Mouse (Mus musculus): ENCODE measurements at regions not wholly inside any gene's neighbourhood (a gene's known extent, or its start where the extent isn't known, plus 50 kb on each side); places are given as distances from the start of the nearest gene placed in this dataset.

DNA sequence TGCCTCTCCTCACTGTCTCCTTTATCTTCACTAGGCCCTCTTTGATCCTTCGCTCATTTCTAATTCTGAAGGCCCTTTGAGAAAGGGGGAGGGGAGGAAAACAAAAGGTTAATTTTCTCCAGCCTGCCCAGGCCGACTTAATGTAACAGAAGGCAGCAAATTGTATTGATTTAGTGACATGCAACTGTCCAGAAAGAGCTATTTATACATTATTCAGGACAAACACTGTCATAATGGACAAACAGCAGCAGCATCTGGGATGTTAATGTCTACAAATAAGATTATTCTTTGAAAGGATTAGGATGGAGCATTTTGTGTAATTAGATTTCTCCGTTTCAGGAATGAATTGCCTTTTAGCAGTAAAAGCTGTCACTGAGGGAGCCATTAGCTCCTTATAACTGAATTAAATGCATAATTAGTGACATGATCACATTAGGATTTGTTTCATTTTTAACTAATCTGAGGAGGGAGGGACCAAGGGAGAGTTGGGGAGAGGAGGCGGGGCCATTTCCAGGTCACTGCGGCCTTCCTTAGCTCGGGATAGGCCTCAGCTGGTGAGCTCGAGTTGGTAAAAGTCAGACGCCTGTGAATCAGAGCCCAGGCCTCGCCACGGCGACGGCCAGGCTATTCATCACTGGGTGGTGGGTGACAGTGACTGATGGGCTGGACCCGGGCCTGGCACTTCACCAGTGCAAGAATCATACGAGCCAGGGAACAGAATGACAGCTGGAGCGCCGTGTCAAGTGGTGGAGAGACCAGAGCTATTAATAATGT is 167.7 kb downstream of the Nkx6-1 start:
- no peak overlapping the region for H3K9ac ChIP-seq
- H3K4me2 ChIP-seq (replicated peaks) = no peak overlapping the region
- no peaks in the 10 kb centered on the region for H3K9me3 ChIP-seq
- WGBS = 71% methylated on average over 16 of the region's 16 CpGs
- H3K36me3 ChIP-seq = no peaks in the 10 kb centered on the region
- no peak overlapping the region for H3K4me3 ChIP-seq
- H3K27me3 ChIP-seq = no peaks in the 10 kb centered on the region
- no peak for ATAC-seq (ENCODE audit: insufficient number of reproducible peaks, insufficient read depth, low FRiP score, low TSS enrichment)
- no peaks in the 10 kb centered on the region for H3K4me1 ChIP-seq
- no peak overlapping the region for H3K27ac ChIP-seq

GRCm38 (mm10) chr5:101496161-101496560 is 168.6 kb downstream of the Nkx6-1 start:
- no peak overlapping the region for H3K27ac ChIP-seq
- no peak for ATAC-seq (ENCODE audit: insufficient number of reproducible peaks, insufficient read depth, low FRiP score, low TSS enrichment)
- no peaks in the 10 kb centered on the region for H3K27me3 ChIP-seq
- H3K4me3 ChIP-seq = no peak overlapping the region
- no peaks in the 10 kb centered on the region for H3K9me3 ChIP-seq
- H3K36me3 ChIP-seq = no peaks in the 10 kb centered on the region
- H3K4me2 ChIP-seq (replicated peaks) = no peak overlapping the region
- no peak overlapping the region for H3K9ac ChIP-seq
- no peaks in the 10 kb centered on the region for H3K4me1 ChIP-seq
- WGBS = 94% methylated on average over 9 of the region's 9 CpGs

GRCm38 (mm10) chr5:101445792-101446191 is 219.0 kb downstream of the Nkx6-1 start:
- Histone ChIP-seq H3K4me1 (no peaks in the 10 kb centered on the region), H3K9me3 (no peaks in the 10 kb centered on the region), H3K4me2 (replicated peaks) (no peak overlapping the region), H3K9ac (no peak overlapping the region), H3K27ac (no peak overlapping the region), H3K27me3 (no peaks in the 10 kb centered on the region), H3K4me3 (no peak overlapping the region), H3K36me3 (no peaks in the 10 kb centered on the region)
- no peak for ATAC-seq (ENCODE audit: insufficient number of reproducible peaks, insufficient read depth, low FRiP score, low TSS enrichment)
- 30% methylated on average over 10 of the region's 10 CpGs for WGBS

DNA sequence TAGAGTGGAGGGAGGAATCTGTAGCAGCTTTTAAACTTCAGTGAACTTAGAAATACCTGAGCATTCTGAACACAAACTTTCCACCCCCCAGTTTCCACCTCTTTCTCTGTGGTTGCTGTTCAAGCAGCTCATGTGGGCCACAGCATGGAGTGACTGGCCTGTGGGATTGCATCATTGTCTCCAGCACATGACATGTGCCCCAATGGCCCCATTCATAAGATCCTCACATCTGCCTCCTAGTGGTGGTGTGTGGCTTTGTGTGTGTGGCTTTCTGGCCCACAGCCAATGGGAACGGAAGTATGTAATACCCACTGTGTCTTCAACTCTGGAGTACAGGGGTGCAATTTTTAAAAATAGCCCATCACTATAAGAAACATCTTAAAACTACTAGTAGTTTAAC is 223.0 kb downstream of the Nkx6-1 start:
- Histone ChIP-seq H3K4me2 (replicated peaks) (no peak overlapping the region), H3K27me3 (no peaks in the 10 kb centered on the region), H3K4me1 (no peaks in the 10 kb centered on the region), H3K9ac (no peak overlapping the region), H3K4me3 (no peak overlapping the region), H3K27ac (no peak overlapping the region), H3K9me3 (no peaks in the 10 kb centered on the region), H3K36me3 (no peaks in the 10 kb centered on the region)
- 83% methylated on average over 1 of the region's 1 CpGs for WGBS
- ATAC-seq (ENCODE audit: insufficient number of reproducible peaks, insufficient read depth, low FRiP score, low TSS enrichment) = no peak

- Histone ChIP-seq H3K4me3 (no peak overlapping the region), H3K9ac (no peak overlapping the region), H3K27ac (no peak overlapping the region), H3K27me3 (no peaks in the 10 kb centered on the region), H3K4me1 (no peaks in the 10 kb centered on the region), H3K36me3 (no peaks in the 10 kb centered on the region), H3K9me3 (no peaks in the 10 kb centered on the region), H3K4me2 (replicated peaks) (no peak overlapping the region)
- 87% methylated on average over 14 of the region's 14 CpGs for WGBS
- ATAC-seq (ENCODE audit: insufficient number of reproducible peaks, insufficient read depth, low FRiP score, low TSS enrichment) = no peak
Measured at GRCm38 (mm10) chr5:101437666-101438299, 227.0 kb downstream of the Nkx6-1 start.

DNA sequence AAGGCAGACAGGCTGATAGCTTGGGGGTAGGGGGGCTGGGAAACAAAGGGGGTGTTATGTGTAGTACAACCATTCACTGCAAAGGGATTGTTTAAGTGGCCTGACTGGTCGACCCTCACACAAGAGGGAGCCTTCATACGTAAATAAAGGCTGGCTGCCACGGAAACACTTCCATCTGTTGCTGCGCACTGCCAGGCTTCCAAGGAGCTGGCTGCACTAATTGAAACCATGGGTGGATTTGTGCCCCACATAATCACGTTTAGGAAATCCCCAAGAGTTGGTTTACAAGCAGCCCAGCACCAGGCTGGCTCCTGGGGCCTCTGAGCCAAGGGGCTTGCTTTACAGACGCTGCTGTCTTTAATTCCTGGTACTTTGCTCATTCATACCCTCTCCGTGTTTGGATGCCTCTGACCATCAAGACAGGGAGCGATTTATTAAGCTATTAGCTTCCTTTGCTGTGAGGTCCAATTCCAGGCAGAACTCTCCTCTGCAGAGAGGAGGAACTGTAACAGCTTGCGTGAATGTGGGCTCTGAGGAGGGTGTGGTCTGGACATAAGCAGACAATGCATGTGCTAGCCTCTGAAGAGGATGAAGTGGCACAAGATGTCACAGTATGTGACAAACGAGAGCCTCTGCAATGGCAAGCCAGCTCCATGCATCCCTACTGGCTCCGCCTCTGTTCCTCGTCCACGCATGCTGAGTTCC is 238.6 kb downstream of the Nkx6-1 start:
- 0 out of 2 replicates have a peak overlapping the region, but pooled peaks have one; percentile 3 for H3K4me3 ChIP-seq
- peak; percentile 87 for ATAC-seq (ENCODE audit: insufficient number of reproducible peaks, insufficient read depth, low FRiP score, low TSS enrichment)

GRCm38 (mm10) chr5:101384316-101384715 is 280.5 kb downstream of the Nkx6-1 start:
- Histone ChIP-seq H3K4me2 (replicated peaks) (no peak overlapping the region), H3K9ac (no peak overlapping the region), H3K4me3 (no peak overlapping the region), H3K9me3 (no peaks in the 10 kb centered on the region), H3K36me3 (no peaks in the 10 kb centered on the region), H3K4me1 (no peaks in the 10 kb centered on the region), H3K27ac (no peak overlapping the region), H3K27me3 (no peaks in the 10 kb centered on the region)
- ATAC-seq (ENCODE audit: insufficient number of reproducible peaks, insufficient read depth, low FRiP score, low TSS enrichment) = no peak
- WGBS = 62% methylated on average over 5 of the region's 5 CpGs

More for the DNA sequence above, 238.6 kb downstream of the Nkx6-1 start:
- Histone ChIP-seq H3K27me3 (no peaks in the 10 kb centered on the region), H3K4me2 (replicated peaks) (peak overlapping the region; percentile 42), H3K4me1 (peaks cover 15% of the 10 kb centered on the region), H3K9ac (no peak overlapping the region), H3K27ac (peak overlapping the region; percentile 77), H3K9me3 (no peaks in the 10 kb centered on the region), H3K36me3 (no peaks in the 10 kb centered on the region)
- WGBS = 13% methylated on average over 13 of the region's 13 CpGs

DNA sequence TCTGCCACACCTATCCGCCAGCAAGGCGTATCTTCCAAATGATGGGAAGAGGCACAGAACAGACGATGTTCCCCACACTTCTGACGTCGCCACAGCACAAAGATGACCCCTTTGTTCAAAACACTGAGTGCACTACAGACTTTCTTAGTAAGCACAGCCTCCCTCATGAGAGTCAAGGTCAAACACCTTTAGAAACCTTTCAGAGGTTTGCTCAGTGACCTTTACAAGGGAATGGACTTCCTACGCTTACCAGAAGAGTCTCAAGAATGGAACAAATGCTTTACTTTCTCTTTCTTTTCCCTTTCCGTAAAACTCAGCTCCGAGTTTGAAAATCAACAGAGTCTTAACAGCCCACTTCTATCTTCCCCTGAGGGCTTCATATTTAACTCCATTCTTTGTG is 283.4 kb downstream of the Nkx6-1 start:
- H3K27ac ChIP-seq = no peak overlapping the region
- WGBS = 74% methylated on average over 8 of the region's 8 CpGs
- H3K36me3 ChIP-seq = no peaks in the 10 kb centered on the region
- no peak overlapping the region for H3K9ac ChIP-seq
- no peaks in the 10 kb centered on the region for H3K9me3 ChIP-seq
- H3K4me2 ChIP-seq (replicated peaks) = no peak overlapping the region
- H3K27me3 ChIP-seq = no peaks in the 10 kb centered on the region
- H3K4me3 ChIP-seq = no peak overlapping the region
- ATAC-seq (ENCODE audit: insufficient number of reproducible peaks, insufficient read depth, low FRiP score, low TSS enrichment) = no peak
- H3K4me1 ChIP-seq = no peaks in the 10 kb centered on the region

- Histone ChIP-seq H3K4me2 (replicated peaks) (no peak overlapping the region), H3K9me3 (no peaks in the 10 kb centered on the region), H3K4me1 (no peaks in the 10 kb centered on the region), H3K36me3 (no peaks in the 10 kb centered on the region), H3K27me3 (no peaks in the 10 kb centered on the region), H3K4me3 (no peak overlapping the region), H3K27ac (no peak overlapping the region), H3K9ac (no peak overlapping the region)
- ATAC-seq (ENCODE audit: insufficient number of reproducible peaks, insufficient read depth, low FRiP score, low TSS enrichment) = no peak
- 91% methylated on average over 6 of the region's 6 CpGs for WGBS
Measured at GRCm38 (mm10) chr5:101376657-101377056, 288.1 kb downstream of the Nkx6-1 start.

DNA sequence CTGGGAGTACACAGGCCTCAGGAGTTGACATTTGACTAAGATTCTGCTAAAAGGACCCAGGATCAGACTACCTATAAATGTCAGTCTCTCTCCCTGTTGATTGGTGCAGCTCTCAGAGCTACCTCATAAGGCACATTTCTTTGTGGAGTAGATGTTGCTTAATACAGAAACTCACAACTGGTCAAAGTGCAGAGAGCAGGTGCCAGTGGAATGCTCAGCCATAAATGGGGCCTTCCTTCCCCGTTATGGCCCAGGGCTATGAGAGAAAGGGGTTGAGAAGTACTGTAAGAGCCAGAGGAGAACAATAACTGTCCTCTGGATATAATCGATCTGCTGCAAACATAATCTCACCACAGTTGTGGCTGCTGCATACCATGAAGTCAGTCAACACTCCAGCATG is 290.7 kb downstream of the Nkx6-1 start:
- Histone ChIP-seq H3K9ac (no peak overlapping the region), H3K4me1 (no peaks in the 10 kb centered on the region), H3K27me3 (no peaks in the 10 kb centered on the region), H3K27ac (no peak overlapping the region), H3K4me2 (replicated peaks) (no peak overlapping the region), H3K9me3 (no peaks in the 10 kb centered on the region), H3K4me3 (no peak overlapping the region), H3K36me3 (no peaks in the 10 kb centered on the region)
- no peak for ATAC-seq (ENCODE audit: insufficient number of reproducible peaks, insufficient read depth, low FRiP score, low TSS enrichment)
- 82% methylated on average over 2 of the region's 2 CpGs for WGBS

DNA sequence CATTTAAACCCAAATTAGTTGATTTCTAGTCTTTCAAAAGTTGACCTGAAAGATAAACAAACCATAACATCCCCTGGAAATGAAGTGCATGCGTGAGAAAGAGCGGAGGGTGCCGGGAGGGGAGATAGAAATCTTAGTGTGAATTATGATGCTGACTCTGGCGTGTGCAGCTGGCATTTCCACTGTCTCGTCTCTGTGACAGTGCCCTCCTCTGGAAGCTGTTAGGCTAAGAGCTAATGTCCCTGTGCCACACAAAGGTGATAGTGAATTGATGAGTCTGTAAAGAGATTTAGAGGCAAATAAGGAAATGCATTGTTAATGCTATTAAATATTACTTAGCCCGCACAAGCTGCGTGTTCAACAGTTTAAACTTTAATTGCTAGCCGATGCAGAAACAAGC is 292.6 kb downstream of the Nkx6-1 start:
- ATAC-seq (ENCODE audit: insufficient number of reproducible peaks, insufficient read depth, low FRiP score, low TSS enrichment) = no peak
- 69% methylated on average over 8 of the region's 8 CpGs for WGBS

GRCm38 (mm10) chr5:101365364-101365763 is 299.4 kb downstream of the Nkx6-1 start:
- 9% methylated on average over 11 of the region's 11 CpGs for WGBS
- Histone ChIP-seq H3K4me1 (no peaks in the 10 kb centered on the region), H3K9ac (no peak overlapping the region), H3K27ac (no peak overlapping the region), H3K27me3 (peaks cover 4% of the 10 kb centered on the region), H3K9me3 (no peaks in the 10 kb centered on the region), H3K4me2 (replicated peaks) (0 out of 2 replicates have a peak overlapping the region, but pooled peaks have one; percentile 9), H3K36me3 (no peaks in the 10 kb centered on the region), H3K4me3 (no peak overlapping the region)
- ATAC-seq (ENCODE audit: insufficient number of reproducible peaks, insufficient read depth, low FRiP score, low TSS enrichment) = 0 out of 2 replicates have a peak, but pooled peaks have one; percentile 47

More for the DNA sequence above, 292.6 kb downstream of the Nkx6-1 start:
- H3K4me3 ChIP-seq = no peak overlapping the region
- no peak overlapping the region for H3K27ac ChIP-seq
- no peaks in the 10 kb centered on the region for H3K36me3 ChIP-seq
- no peak overlapping the region for H3K4me2 ChIP-seq (replicated peaks)
- no peaks in the 10 kb centered on the region for H3K27me3 ChIP-seq
- H3K4me1 ChIP-seq = no peaks in the 10 kb centered on the region
- no peak overlapping the region for H3K9ac ChIP-seq
- no peaks in the 10 kb centered on the region for H3K9me3 ChIP-seq
